Mouse (Mus musculus) midbrain, embryonic 12.5 days (tissue): ENCODE results near the gene Kctd2. TPM values are rescaled to one million over a fixed set of nuclear protein-coding genes. Genes with fewer than 3 reads are reported as not detected.

Experiments
- ATAC-seq: fragments of 200-750 bp; cut with Nextera tagmentation; 2 replicates; pipeline ENCODE4 v1.8.0; 2017; ENCODE audit warnings: low read depth, moderate TSS enrichment, moderate library complexity; ENCODE audit not compliant: low FRiP score
- H3K27ac ChIP-seq: fragments of 300-500 bp; sonication (generic); replicated peaks from 2 replicates; pipeline ENCODE4 v1.5.1; 2016; ENCODE audit warnings: mild to moderate bottlenecking
- H3K27me3 ChIP-seq: fragments of 300-500 bp; sonication (generic); 2 replicates; pipeline ENCODE4 v1.6.1; 2016; ENCODE audit warnings: mild to moderate bottlenecking
- H3K36me3 ChIP-seq: fragments of 300-500 bp; sonication (generic); 2 replicates; pipeline ENCODE4 v1.6.1; 2016
- H3K4me1 ChIP-seq: fragments of 300-500 bp; sonication (generic); 2 replicates; pipeline ENCODE4 v1.6.1; 2016
- H3K4me2 ChIP-seq: fragments of 300-500 bp; sonication (generic); replicated peaks from 2 replicates; pipeline ENCODE4 v1.6.1; 2016; ENCODE audit warnings: mild to moderate bottlenecking, moderate library complexity
- H3K4me3 ChIP-seq: fragments of 300-500 bp; sonication (generic); 2 replicates; pipeline ENCODE4 v1.5.1; 2016; ENCODE audit warnings: mild to moderate bottlenecking
- H3K9ac ChIP-seq: fragments of 300-500 bp; sonication (generic); replicated peaks from 2 replicates; pipeline ENCODE4 v1.6.1; 2016; ENCODE audit warnings: mild to moderate bottlenecking, moderate library complexity
- H3K9me3 ChIP-seq: fragments of 300-500 bp; sonication (generic); 2 replicates; pipeline ENCODE4 v1.6.1; 2016; ENCODE audit warnings: mild to moderate bottlenecking
- WGBS: fragments of 180-500 bp; shearing (Covaris S2); methylation state at CpG from one replicate; pipeline ENCODE4 v1.1.7; 2016; 5-methylcytosine and 5-hydroxymethylcytosine counted together
- polyA plus RNA-seq: library from polyadenylated mRNA; unstranded; fragments of >200 nt; fragmentation: Nextera tagmentation; extraction: Ambion mirVana; gene quantifications from 2 replicates; pipeline ENCODE4 v1.2.1, GENCODE M21; 2016

Gene Kctd2
- polyA plus RNA-seq, 1 experiment from 2014 or later, result 32.0 TPM

- no peaks in the 10 kb centered on the region for H3K27me3 ChIP-seq
- ATAC-seq, result peak; percentile 80
- peak within 1 kb of the TSS; percentile 91 for H3K27ac ChIP-seq
- peak within 1 kb of the TSS; percentile 80 for H3K4me2 ChIP-seq
- no peaks in the 10 kb centered on the region for H3K9me3 ChIP-seq
- peaks cover 27% of the 10 kb centered on the region for H3K36me3 ChIP-seq
- WGBS, result 3% methylated on average over 50 of the region's 50 CpGs
- peak within 1 kb of the TSS; percentile 82 for H3K4me3 ChIP-seq
- H3K9ac ChIP-seq, result peak within 1 kb of the TSS; percentile 87
- peaks cover 43% of the 10 kb centered on the region for H3K4me1 ChIP-seq
Measured at GRCm38 (mm10) chr11:115403338-115404124, 16.4 kb upstream of the Kctd2 start, which contains the start of gene Mrpl58. Gene Mrpl58 (plus strand): TSS chr11:115403752.

- no peak overlapping the region for H3K4me2 ChIP-seq
- no peaks in the 10 kb centered on the region for H3K27me3 ChIP-seq
- WGBS, result 99% methylated on average over 6 of the region's 6 CpGs
- no peak overlapping the region for H3K9ac ChIP-seq
- no peak overlapping the region for H3K4me3 ChIP-seq
- no peak overlapping the region for H3K27ac ChIP-seq
- no peaks in the 10 kb centered on the region for H3K9me3 ChIP-seq
- peaks cover 32% of the 10 kb centered on the region for H3K36me3 ChIP-seq
- peaks cover 63% of the 10 kb centered on the region for H3K4me1 ChIP-seq
- no peak for ATAC-seq
Measured at GRCm38 (mm10) chr11:115405723-115406122, 14.2 kb upstream of the Kctd2 start.

- no peak overlapping the region for H3K4me2 ChIP-seq
- no peak for ATAC-seq
- no peaks in the 10 kb centered on the region for H3K9me3 ChIP-seq
- no peak overlapping the region; the same call in 1 of the 2 replicates for H3K27ac ChIP-seq
- peaks cover 38% of the 10 kb centered on the region for H3K36me3 ChIP-seq
- no peak overlapping the region for H3K9ac ChIP-seq
- no peaks in the 10 kb centered on the region for H3K27me3 ChIP-seq
- peaks cover 69% of the 10 kb centered on the region for H3K4me1 ChIP-seq
- H3K4me3 ChIP-seq, result no peak overlapping the region
- WGBS, result 96% methylated on average over 17 of the region's 17 CpGs
Measured at GRCm38 (mm10) chr11:115406858-115407401, 13.0 kb upstream of the Kctd2 start.

GRCm38 (mm10) chr11:115408266-115408920, 11.5 kb upstream of the Kctd2 start:
- H3K4me3 ChIP-seq, result no peak overlapping the region
- 73% methylated on average over 6 of the region's 6 CpGs for WGBS
- peaks cover 38% of the 10 kb centered on the region for H3K36me3 ChIP-seq
- H3K9ac ChIP-seq, result peak overlapping the region; percentile 21; the same call in 1 of the 2 replicates
- H3K27me3 ChIP-seq, result no peaks in the 10 kb centered on the region
- H3K9me3 ChIP-seq, result no peaks in the 10 kb centered on the region
- ATAC-seq, result no peak
- peak overlapping the region; percentile 27 for H3K4me2 ChIP-seq
- H3K27ac ChIP-seq, result peak overlapping the region; percentile 93
- H3K4me1 ChIP-seq, result peaks cover 74% of the 10 kb centered on the region

GRCm38 (mm10) chr11:115409556-115409955, 10.4 kb upstream of the Kctd2 start:
- no peaks in the 10 kb centered on the region for H3K9me3 ChIP-seq
- H3K4me2 ChIP-seq, result peak overlapping the region; percentile 27
- peak overlapping the region; percentile 43; the same call in 1 of the 2 replicates for H3K9ac ChIP-seq
- peak overlapping the region; percentile 93 for H3K27ac ChIP-seq
- peak; percentile 74 for ATAC-seq
- H3K4me3 ChIP-seq, result 0 out of 2 replicates have a peak overlapping the region, but pooled peaks have one; percentile 12
- H3K27me3 ChIP-seq, result no peaks in the 10 kb centered on the region
- peaks cover 69% of the 10 kb centered on the region for H3K4me1 ChIP-seq
- 16% methylated on average over 7 of the region's 7 CpGs for WGBS
- H3K36me3 ChIP-seq, result peaks cover 38% of the 10 kb centered on the region

- H3K4me1 ChIP-seq, result peaks cover 30% of the 10 kb centered on the region
- H3K9me3 ChIP-seq, result no peaks in the 10 kb centered on the region
- no peaks in the 10 kb centered on the region for H3K27me3 ChIP-seq
- H3K4me2 ChIP-seq, result peak overlapping the region; percentile 98
- H3K27ac ChIP-seq, result peak overlapping the region; percentile 76
- ATAC-seq, result peak; percentile 1
- peak overlapping the region; percentile 87 for H3K9ac ChIP-seq
- WGBS, result 4% methylated on average over 44 of the region's 45 CpGs
- H3K4me3 ChIP-seq, result peak overlapping the region; percentile 62
- H3K36me3 ChIP-seq, result peaks cover 42% of the 10 kb centered on the region
Measured at GRCm38 (mm10) chr11:115420336-115421190, 635 bp downstream of the Kctd2 start.

GRCm38 (mm10) chr11:115421328-115421727, 1.4 kb downstream of the Kctd2 start:
- Histone ChIP-seq H3K4me2 (peak overlapping the region; percentile 98), H3K27me3 (no peaks in the 10 kb centered on the region), H3K9ac (peak overlapping the region; percentile 87), H3K9me3 (no peaks in the 10 kb centered on the region), H3K36me3 (peaks cover 42% of the 10 kb centered on the region), H3K27ac (no peak overlapping the region), H3K4me3 (peak overlapping the region; percentile 62), H3K4me1 (peaks cover 30% of the 10 kb centered on the region)
- ATAC-seq, result no peak
- WGBS, result 72% methylated on average over 1 of the region's 1 CpGs

- Histone ChIP-seq H3K9me3 (no peaks in the 10 kb centered on the region), H3K36me3 (peaks cover 38% of the 10 kb centered on the region), H3K4me3 (no peak overlapping the region), H3K27ac (no peak overlapping the region), H3K4me1 (peaks cover 30% of the 10 kb centered on the region), H3K9ac (no peak overlapping the region), H3K4me2 (peak overlapping the region; percentile 98; the same call in 1 of the 2 replicates), H3K27me3 (no peaks in the 10 kb centered on the region)
- 88% methylated on average over 16 of the region's 16 CpGs for WGBS
- ATAC-seq, result no peak
Measured at GRCm38 (mm10) chr11:115421972-115422371, 2.0 kb downstream of the Kctd2 start.

GRCm38 (mm10) chr11:115423091-115423490, 3.2 kb downstream of the Kctd2 start:
- Histone ChIP-seq H3K4me3 (no peak overlapping the region), H3K9ac (no peak overlapping the region), H3K27me3 (no peaks in the 10 kb centered on the region), H3K4me1 (peaks cover 36% of the 10 kb centered on the region), H3K36me3 (peaks cover 33% of the 10 kb centered on the region), H3K27ac (no peak overlapping the region), H3K9me3 (no peaks in the 10 kb centered on the region), H3K4me2 (no peak overlapping the region)
- ATAC-seq, result no peak
- 96% methylated on average over 3 of the region's 3 CpGs for WGBS

- no peak overlapping the region for H3K4me3 ChIP-seq
- no peak overlapping the region for H3K27ac ChIP-seq
- H3K36me3 ChIP-seq, result peaks cover 37% of the 10 kb centered on the region
- no peak overlapping the region for H3K4me2 ChIP-seq
- H3K9me3 ChIP-seq, result no peaks in the 10 kb centered on the region
- no peaks in the 10 kb centered on the region for H3K27me3 ChIP-seq
- WGBS, result 92% methylated on average over 7 of the region's 7 CpGs
- no peak overlapping the region for H3K9ac ChIP-seq
- H3K4me1 ChIP-seq, result peaks cover 25% of the 10 kb centered on the region
- no peak for ATAC-seq
Measured at GRCm38 (mm10) chr11:115424666-115425065, 4.7 kb downstream of the Kctd2 start.

GRCm38 (mm10) chr11:115425671-115426070, 5.7 kb downstream of the Kctd2 start:
- WGBS, result 92% methylated on average over 6 of the region's 6 CpGs
- no peak overlapping the region for H3K9ac ChIP-seq
- ATAC-seq, result no peak
- H3K27me3 ChIP-seq, result no peaks in the 10 kb centered on the region
- no peak overlapping the region for H3K4me2 ChIP-seq
- no peaks in the 10 kb centered on the region for H3K9me3 ChIP-seq
- peaks cover 24% of the 10 kb centered on the region for H3K4me1 ChIP-seq
- no peak overlapping the region for H3K4me3 ChIP-seq
- H3K36me3 ChIP-seq, result peaks cover 47% of the 10 kb centered on the region
- no peak overlapping the region for H3K27ac ChIP-seq
